Mouse (Mus musculus) embryonic facial prominence, embryonic 11.5 days (tissue): ENCODE results near the gene Ttc7b. TPM values are rescaled to one million over a fixed set of nuclear protein-coding genes. Genes with fewer than 3 reads are reported as not detected.

Source experiments
- ATAC-seq: fragments of 200-750 bp; cut with Nextera tagmentation; replicated peaks from 2 replicates; pipeline ENCODE4 v1.8.0; 2017; ENCODE audit warnings: low read depth; ENCODE audit not compliant: insufficient number of reproducible peaks, low FRiP score, low TSS enrichment
- DNase-seq: peaks from one replicate; pipeline ENCODE4 v3.0.0-alpha.2; 2015; ENCODE audit warnings: low spot score
- H3K27ac ChIP-seq: fragments of 300-500 bp; sonication (generic); replicated peaks from 2 replicates; pipeline ENCODE4 v1.5.1; 2014; ENCODE audit warnings: mild to moderate bottlenecking, low read depth, low read length, control low read depth
- H3K27me3 ChIP-seq: fragments of 300-500 bp; sonication (generic); 2 replicates; pipeline ENCODE4 v1.6.1; 2014; ENCODE audit warnings: mild to moderate bottlenecking, low read length, moderate library complexity, mixed read lengths; ENCODE audit not compliant: control insufficient read depth, insufficient read depth
- H3K36me3 ChIP-seq: fragments of 300-500 bp; sonication (generic); replicated peaks from 2 replicates; pipeline ENCODE4 v1.6.1; 2014; ENCODE audit warnings: low read depth, mild to moderate bottlenecking, low read length, moderate library complexity, mixed read lengths; ENCODE audit not compliant: control insufficient read depth, insufficient read depth
- H3K4me1 ChIP-seq: fragments of 300-500 bp; sonication (generic); 2 replicates; pipeline ENCODE4 v1.6.1; 2014; ENCODE audit warnings: low read length, mixed read lengths; ENCODE audit not compliant: control insufficient read depth, insufficient read depth
- H3K4me2 ChIP-seq: fragments of 300-500 bp; sonication (generic); 2 replicates; pipeline ENCODE4 v1.6.1; 2014; ENCODE audit warnings: low read depth, mild to moderate bottlenecking, control low read depth, low read length, moderate library complexity
- H3K4me3 ChIP-seq: fragments of 300-500 bp; sonication (generic); 2 replicates; pipeline ENCODE4 v1.5.1; 2014; ENCODE audit warnings: low read depth, low read length, control low read depth
- H3K9ac ChIP-seq: fragments of 300-500 bp; sonication (generic); replicated peaks from 2 replicates; pipeline ENCODE4 v1.6.1; 2014; ENCODE audit warnings: mild to moderate bottlenecking, control low read depth, low read length
- H3K9me3 ChIP-seq: fragments of 300-500 bp; sonication (generic); replicated peaks from 2 replicates; pipeline ENCODE4 v1.6.1; 2016; ENCODE audit warnings: mild to moderate bottlenecking, low read length, inconsistent platforms, mixed read lengths; ENCODE audit not compliant: control insufficient read depth
- WGBS: fragments of 180-500 bp; shearing (Covaris S2); extraction: QIAGEN DNeasy Blood & Tissue Kit; methylation state at CpG from one replicate; pipeline ENCODE4 v1.1.7; 2014; 5-methylcytosine and 5-hydroxymethylcytosine counted together
- polyA plus RNA-seq: library from polyadenylated mRNA; unstranded; fragments of >200 nt; fragmentation: Nextera tagmentation; extraction: Ambion mirVana; gene quantifications from 2 replicates; pipeline ENCODE4 v1.2.1, GENCODE M21; 2014

The Ttc7b gene
- polyA plus RNA-seq, 1 experiment from 2014 or later: 10.0 TPM

DNA sequence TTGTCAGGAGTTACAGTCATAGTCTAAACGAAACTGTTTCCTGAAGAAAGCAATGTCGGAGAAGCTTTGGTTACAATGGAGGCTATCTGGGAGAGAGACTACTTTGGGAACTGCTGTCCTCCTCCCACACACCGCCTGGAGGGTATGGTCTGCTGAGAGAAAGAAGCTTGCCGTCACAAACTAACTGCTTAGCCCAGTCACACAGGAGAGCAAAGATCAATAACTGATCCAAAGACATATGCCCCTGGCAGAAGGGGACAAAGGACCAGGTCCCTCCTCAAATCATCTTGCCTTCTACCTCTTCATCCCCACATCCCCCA lies 117.7 kb downstream of the Ttc7b start:
- 85% methylated on average over 4 of the region's 4 CpGs for WGBS
- no peaks in the 10 kb centered on the region for H3K9me3 ChIP-seq
- ATAC-seq: no peak

DNA sequence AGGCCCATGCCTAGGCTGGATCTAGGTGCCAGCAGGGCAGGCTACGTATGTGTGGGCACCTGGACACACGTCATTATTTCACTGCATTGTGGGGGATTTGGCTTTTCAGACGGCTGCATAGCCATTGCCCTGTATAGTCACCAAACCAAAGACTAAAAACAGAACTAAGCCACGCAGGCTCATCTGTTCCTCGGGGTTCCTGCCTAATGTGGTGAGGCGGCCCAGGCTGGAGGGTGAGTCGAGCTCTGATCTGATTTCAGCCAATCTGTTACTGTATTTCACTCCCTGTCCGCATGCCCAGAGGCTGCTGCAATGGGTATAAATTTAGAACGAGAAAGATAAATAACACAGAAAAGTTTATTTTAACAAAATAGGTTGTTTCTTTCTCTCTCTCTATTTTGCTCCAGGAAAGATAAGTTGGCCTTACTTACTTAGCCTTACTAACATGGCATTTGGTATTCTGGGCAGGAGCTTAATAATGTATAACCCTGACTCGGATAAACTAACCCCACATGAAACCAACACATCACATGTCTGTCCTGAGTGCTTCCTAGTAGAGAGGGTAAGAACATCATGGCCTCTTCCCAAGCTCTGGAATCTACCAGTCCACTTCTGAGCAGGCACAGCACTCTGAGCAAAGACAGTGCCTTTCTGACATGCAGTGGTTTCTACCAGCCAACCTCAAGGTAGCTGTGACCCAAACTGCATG lies 118.2 kb downstream of the Ttc7b start:
- no peak overlapping the region for H3K27ac ChIP-seq
- peaks cover 2% of the 10 kb centered on the region; the same call in 1 of the 2 replicates for H3K36me3 ChIP-seq
- WGBS: 91% methylated on average over 10 of the region's 10 CpGs

More for the DNA sequence above, 117.7 kb downstream of the Ttc7b start:
- no peak for DNase-seq
- no peak overlapping the region for H3K4me2 ChIP-seq
- H3K4me3 ChIP-seq: no peak overlapping the region
- H3K4me1 ChIP-seq: no peaks in the 10 kb centered on the region
- no peaks in the 10 kb centered on the region for H3K27me3 ChIP-seq
- no peak overlapping the region for H3K27ac ChIP-seq
- no peak overlapping the region for H3K9ac ChIP-seq
- H3K36me3 ChIP-seq: peaks cover 2% of the 10 kb centered on the region; the same call in 1 of the 2 replicates

DNA sequence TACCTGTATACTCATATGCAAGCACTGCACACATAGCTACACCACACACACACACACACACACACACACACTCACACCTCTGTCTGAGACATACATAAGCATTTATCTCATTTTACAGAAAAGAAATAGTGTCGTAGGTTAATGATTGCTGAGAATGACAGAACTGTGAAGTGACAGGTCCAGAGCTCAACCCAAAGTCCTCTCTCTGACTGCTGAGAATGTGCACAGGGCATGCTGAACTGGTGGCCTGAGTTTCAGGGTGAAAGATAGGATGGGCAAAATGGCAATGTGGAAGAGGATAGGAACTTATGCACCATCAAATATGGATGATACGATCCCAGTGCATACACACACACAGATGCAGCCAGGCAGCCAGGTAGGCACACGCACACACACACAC lies 120.5 kb downstream of the Ttc7b start:
- WGBS: 88% methylated on average over 3 of the region's 3 CpGs
- H3K36me3 ChIP-seq: peaks cover 2% of the 10 kb centered on the region; the same call in 1 of the 2 replicates
- H3K27me3 ChIP-seq: no peaks in the 10 kb centered on the region
- H3K4me3 ChIP-seq: no peak overlapping the region
- H3K9me3 ChIP-seq: no peaks in the 10 kb centered on the region
- no peak overlapping the region for H3K9ac ChIP-seq
- H3K27ac ChIP-seq: no peak overlapping the region
- ATAC-seq (no peak), DNase-seq (no peak)
- no peaks in the 10 kb centered on the region for H3K4me1 ChIP-seq
- H3K4me2 ChIP-seq: no peak overlapping the region

More for the DNA sequence above, 118.2 kb downstream of the Ttc7b start:
- H3K27me3 ChIP-seq: no peaks in the 10 kb centered on the region
- no peak for ATAC-seq
- DNase-seq: no peak
- no peak overlapping the region for H3K9ac ChIP-seq
- H3K4me2 ChIP-seq: no peak overlapping the region
- no peaks in the 10 kb centered on the region for H3K4me1 ChIP-seq
- H3K4me3 ChIP-seq: no peak overlapping the region
- no peaks in the 10 kb centered on the region for H3K9me3 ChIP-seq

DNA sequence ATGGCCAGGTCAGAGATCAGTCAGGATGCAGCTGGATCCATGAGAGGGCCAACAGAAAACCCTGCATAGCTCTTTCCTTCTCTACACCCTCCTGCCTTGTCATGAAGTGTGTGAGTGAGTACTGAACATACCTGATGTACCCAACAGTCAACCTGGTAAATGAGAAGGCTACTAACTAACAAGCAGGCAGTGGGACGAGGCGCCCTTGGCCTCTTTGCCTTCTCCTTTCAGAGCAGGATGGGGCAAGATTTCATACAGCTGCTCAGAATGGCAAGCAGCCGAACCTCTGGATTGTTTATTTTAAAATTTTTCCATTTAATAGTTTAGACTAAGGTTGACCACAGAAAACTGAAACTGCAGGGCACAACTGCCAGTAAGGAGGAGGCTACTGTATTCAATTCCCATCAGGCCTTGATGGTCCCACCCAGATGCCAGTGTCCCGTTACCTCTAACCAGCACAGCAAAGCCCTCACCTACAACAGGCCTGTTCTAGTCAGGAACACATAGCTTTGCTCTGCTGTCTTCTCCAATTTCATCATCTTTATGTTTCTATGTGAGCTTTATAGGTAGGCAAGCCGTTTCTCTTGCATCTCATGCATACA lies 121.4 kb downstream of the Ttc7b start:
- Histone ChIP-seq H3K4me1 (no peaks in the 10 kb centered on the region), H3K4me2 (no peak overlapping the region), H3K4me3 (no peak overlapping the region), H3K27me3 (no peaks in the 10 kb centered on the region), H3K27ac (no peak overlapping the region), H3K9me3 (no peaks in the 10 kb centered on the region), H3K9ac (no peak overlapping the region), H3K36me3 (peaks cover 2% of the 10 kb centered on the region; the same call in 1 of the 2 replicates)
- WGBS: 76% methylated on average over 5 of the region's 5 CpGs
- DNase-seq: no peak
- no peak for ATAC-seq

DNA sequence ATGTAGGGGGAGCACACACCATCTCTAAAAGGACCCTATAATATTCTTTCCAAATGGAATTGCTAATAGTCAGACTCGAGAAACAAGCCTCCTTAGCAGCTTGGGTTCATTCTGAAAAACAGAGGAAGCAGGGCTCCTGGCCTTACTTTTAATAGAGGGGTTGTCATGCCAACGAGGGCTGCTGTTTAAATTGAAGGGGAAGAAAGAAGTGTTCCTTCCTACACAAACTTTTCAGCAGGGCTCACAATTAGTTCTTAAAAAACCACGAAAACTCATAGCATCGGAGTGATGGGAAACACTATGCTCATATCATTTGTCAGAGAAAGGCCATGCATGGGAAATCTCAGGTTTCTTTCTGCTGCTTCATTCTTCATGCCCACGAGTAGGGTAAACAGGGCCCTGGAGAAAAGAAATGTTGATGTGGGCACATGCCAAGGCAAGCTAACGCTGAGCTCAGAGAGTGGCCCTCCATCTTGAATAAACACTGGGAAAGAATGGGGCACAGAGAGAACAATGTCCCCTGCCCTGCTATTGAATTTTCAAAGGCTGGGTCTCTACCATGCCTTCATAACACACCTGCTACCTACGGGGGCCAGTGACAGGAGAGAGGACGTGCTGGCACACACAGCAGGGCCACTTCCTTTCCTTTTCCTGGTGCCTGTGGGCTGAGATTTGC lies 122.2 kb downstream of the Ttc7b start:
- peaks cover 2% of the 10 kb centered on the region; the same call in 1 of the 2 replicates for H3K36me3 ChIP-seq
- no peak overlapping the region for H3K27ac ChIP-seq
- H3K4me3 ChIP-seq: no peak overlapping the region
- H3K9ac ChIP-seq: no peak overlapping the region
- H3K4me2 ChIP-seq: no peak overlapping the region
- no peaks in the 10 kb centered on the region for H3K9me3 ChIP-seq
- H3K27me3 ChIP-seq: no peaks in the 10 kb centered on the region
- DNase-seq (no peak), ATAC-seq (no peak)
- no peaks in the 10 kb centered on the region for H3K4me1 ChIP-seq
- 76% methylated on average over 8 of the region's 8 CpGs for WGBS

DNA sequence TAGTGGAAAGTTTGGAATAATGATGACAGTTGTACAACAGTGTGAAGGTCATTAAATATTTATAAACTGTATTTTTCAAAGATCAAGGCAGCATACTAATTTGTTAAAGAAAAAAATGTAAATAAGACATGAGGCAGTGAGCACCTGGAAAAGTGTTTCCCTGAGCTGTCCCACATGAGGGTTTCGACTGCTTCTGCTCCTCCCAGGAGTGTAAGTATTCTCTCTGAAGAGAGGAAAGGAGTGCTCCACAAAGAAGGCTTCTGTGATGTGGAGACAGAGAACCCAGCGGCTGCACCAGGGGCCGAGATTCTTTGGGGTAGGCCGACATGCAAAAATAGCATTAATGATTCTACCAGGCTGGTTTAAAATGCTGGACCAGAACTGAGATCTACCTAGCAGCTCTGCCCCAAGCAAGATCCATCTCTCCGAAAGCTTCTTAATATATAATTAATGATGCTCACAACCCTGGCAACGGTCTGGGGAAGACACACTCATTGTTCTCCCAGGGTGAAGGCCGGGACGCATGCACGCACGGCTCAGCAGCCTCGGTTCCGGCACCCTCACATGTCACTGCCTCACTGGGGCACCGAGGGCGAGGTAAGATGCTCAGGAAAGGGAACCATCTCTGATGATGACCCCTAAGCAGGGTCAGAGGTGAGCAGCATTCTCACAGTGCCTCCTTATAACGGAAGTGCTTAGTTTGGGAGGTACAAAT lies 123.0 kb downstream of the Ttc7b start:
- H3K4me1 ChIP-seq: no peaks in the 10 kb centered on the region
- H3K9me3 ChIP-seq: no peaks in the 10 kb centered on the region
- H3K27me3 ChIP-seq: no peaks in the 10 kb centered on the region
- H3K27ac ChIP-seq: no peak overlapping the region
- no peak overlapping the region for H3K4me2 ChIP-seq
- no peak for ATAC-seq
- H3K9ac ChIP-seq: no peak overlapping the region
- no peaks in the 10 kb centered on the region for H3K36me3 ChIP-seq
- no peak overlapping the region for H3K4me3 ChIP-seq
- WGBS: 83% methylated on average over 15 of the region's 15 CpGs
- no peak for DNase-seq

DNA sequence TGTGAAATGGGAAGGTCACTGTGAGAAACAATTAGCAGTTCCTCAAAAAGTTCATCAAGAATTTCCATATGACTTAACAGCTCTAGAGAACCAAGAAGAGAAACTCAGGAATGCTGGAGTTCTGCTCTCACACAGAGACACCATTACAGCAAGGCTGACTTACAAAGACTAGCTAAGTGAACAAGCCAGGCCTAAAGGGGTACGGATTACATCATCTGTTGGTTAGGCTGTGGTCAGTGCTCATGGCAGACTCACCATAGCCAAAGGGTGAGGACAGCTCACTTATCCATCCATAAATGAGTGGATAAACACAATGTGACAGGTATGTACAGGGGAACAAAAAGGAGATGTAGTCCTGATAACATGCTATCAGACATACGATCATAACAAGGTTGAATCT lies 123.8 kb downstream of the Ttc7b start:
- H3K9ac ChIP-seq: no peak overlapping the region
- no peak overlapping the region for H3K4me3 ChIP-seq
- H3K9me3 ChIP-seq: no peaks in the 10 kb centered on the region
- no peak overlapping the region for H3K4me2 ChIP-seq
- 90% methylated on average over 2 of the region's 2 CpGs for WGBS
- ATAC-seq: no peak
- H3K36me3 ChIP-seq: no peaks in the 10 kb centered on the region
- no peak overlapping the region for H3K27ac ChIP-seq
- no peak for DNase-seq
- H3K27me3 ChIP-seq: no peaks in the 10 kb centered on the region
- no peaks in the 10 kb centered on the region for H3K4me1 ChIP-seq
